Mouse (Mus musculus) neural tube, embryonic 14.5 days (tissue): ENCODE data around the gene Sh3d21. TPM values are rescaled to one million over a fixed set of nuclear protein-coding genes. Genes with fewer than 3 reads are reported as not detected.
A peak's percentile ranks its signal among the peaks of the same experiment; 100 is the strongest.

Source experiments
- ATAC-seq: fragments of 200-750 bp; cut with Nextera tagmentation; 2 replicates; pipeline ENCODE4 v1.8.0; 2017; ENCODE audit warnings: low read depth, mild to moderate bottlenecking, moderate TSS enrichment, moderate library complexity
- H3K27ac ChIP-seq: fragments of 300-500 bp; sonication (generic); 2 replicates; pipeline ENCODE4 v1.5.1; 2014; ENCODE audit warnings: low read depth, mild to moderate bottlenecking, control low read depth, low read length, moderate library complexity, mixed read lengths
- H3K27me3 ChIP-seq: fragments of 300-500 bp; sonication (generic); 2 replicates; pipeline ENCODE4 v1.6.1; 2014; ENCODE audit warnings: low read length; ENCODE audit not compliant: control insufficient read depth, insufficient read depth
- H3K36me3 ChIP-seq: fragments of 300-500 bp; sonication (generic); 2 replicates; pipeline ENCODE4 v1.6.1; 2014; ENCODE audit warnings: low read length, mixed read lengths; ENCODE audit not compliant: control insufficient read depth, insufficient read depth
- H3K4me1 ChIP-seq: fragments of 300-500 bp; sonication (generic); 2 replicates; pipeline ENCODE4 v1.6.1; 2014; ENCODE audit warnings: low read length; ENCODE audit not compliant: control insufficient read depth, insufficient read depth
- H3K4me2 ChIP-seq: fragments of 300-500 bp; sonication (generic); 2 replicates; pipeline ENCODE4 v1.6.1; 2014; ENCODE audit warnings: mild to moderate bottlenecking, low read depth, low read length, control low read depth
- H3K4me3 ChIP-seq: fragments of 300-500 bp; sonication (generic); 2 replicates; pipeline ENCODE4 v1.5.1; 2014; ENCODE audit warnings: low read depth, low read length, control low read depth, mixed read lengths
- H3K9ac ChIP-seq: fragments of 300-500 bp; sonication (generic); replicated peaks from 2 replicates; pipeline ENCODE4 v1.6.1; 2014; ENCODE audit warnings: low read depth, mild to moderate bottlenecking, control low read depth, low read length, mixed read lengths
- H3K9me3 ChIP-seq: fragments of 300-500 bp; sonication (generic); 2 replicates; pipeline ENCODE4 v1.6.1; 2016; ENCODE audit warnings: low read length; ENCODE audit not compliant: control insufficient read depth
- WGBS: fragments of 180-500 bp; shearing (Covaris S2); extraction: QIAGEN DNeasy Blood & Tissue Kit; methylation state at CpG from one replicate; pipeline ENCODE4 v1.1.7; 2014; 5-methylcytosine and 5-hydroxymethylcytosine counted together
- polyA plus RNA-seq: library from polyadenylated mRNA; unstranded; fragments of >200 nt; fragmentation: Nextera tagmentation; extraction: Ambion mirVana; gene quantifications from 2 replicates; pipeline ENCODE4 v1.2.1, GENCODE M21; 2014

Gene Sh3d21
- polyA plus RNA-seq, result 0.67 and 1.5 TPM in 2 replicates

DNA sequence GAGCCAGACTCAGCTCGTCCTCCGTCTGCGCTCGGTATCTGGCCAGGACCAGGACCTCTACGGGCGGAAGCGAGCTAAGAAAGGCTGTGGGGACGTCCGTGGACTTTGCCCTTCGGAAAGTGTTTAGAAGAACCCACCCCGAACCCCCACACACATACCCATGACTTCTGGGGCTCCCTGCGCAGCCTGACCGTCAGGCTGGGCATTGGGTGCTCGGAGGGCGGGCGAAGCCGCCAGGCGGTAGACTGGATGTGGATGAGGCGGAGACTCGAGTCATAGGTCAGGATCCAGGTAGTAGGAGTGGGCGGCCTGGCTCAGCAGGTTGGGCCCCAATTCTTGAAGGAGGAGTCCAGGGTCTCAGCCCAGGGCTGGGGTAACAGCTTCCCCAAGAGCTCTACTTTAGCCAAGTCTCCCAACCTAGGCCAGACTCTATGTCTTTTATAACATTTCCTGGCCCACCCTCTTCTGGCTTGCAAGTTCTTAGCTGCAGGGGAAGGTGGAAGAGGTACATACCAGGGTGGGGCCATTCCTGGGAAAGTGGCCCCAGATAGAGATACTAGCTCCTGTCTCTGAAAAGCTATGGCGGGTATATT, at the start of gene Sh3d21:
TSS of gene Sh3d21 (minus strand) at position 425 of the 593 bp plus-strand sequence.
- peak within 1 kb of the TSS; percentile 50 for H3K9ac ChIP-seq
- H3K9me3 ChIP-seq, result no peaks in the 10 kb centered on the region
- H3K27me3 ChIP-seq, result no peaks in the 10 kb centered on the region
- H3K4me1 ChIP-seq, result no peaks in the 10 kb centered on the region
- H3K4me2 ChIP-seq, result peak within 1 kb of the TSS; percentile 89
- H3K4me3 ChIP-seq, result peak within 1 kb of the TSS; percentile 39
- 7% methylated on average over 22 of the region's 22 CpGs for WGBS
- ATAC-seq, result peak; percentile 10
- no peak within 1 kb of the TSS for H3K27ac ChIP-seq
- peaks cover 16% of the 10 kb centered on the region for H3K36me3 ChIP-seq

DNA sequence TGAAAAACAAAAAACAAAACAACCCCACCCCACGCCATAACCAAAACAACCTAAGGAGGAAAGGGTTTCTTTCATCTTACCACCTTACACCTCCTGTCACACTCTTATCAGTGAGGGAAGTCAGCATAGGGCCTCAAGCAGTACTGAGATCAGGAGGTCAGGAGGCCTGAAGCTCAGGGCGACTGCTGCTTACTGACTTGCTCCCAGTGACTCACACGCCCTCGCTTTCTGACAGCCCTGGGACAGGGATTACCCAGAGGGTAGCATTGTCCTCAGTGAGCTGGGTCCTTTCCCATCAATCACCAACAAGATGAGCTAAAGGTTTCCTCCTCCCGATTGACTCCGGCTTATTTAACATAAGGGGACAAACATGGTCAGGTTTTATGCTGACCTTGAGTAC, 43.8 kb upstream of the Sh3d21 start:
- no peak for ATAC-seq
- 69% methylated on average over 6 of the region's 6 CpGs for WGBS
- Histone ChIP-seq H3K4me1 (no peaks in the 10 kb centered on the region), H3K4me2 (no peak overlapping the region), H3K4me3 (no peak overlapping the region), H3K9me3 (no peaks in the 10 kb centered on the region), H3K27me3 (no peaks in the 10 kb centered on the region), H3K27ac (no peak overlapping the region), H3K9ac (no peak overlapping the region), H3K36me3 (no peaks in the 10 kb centered on the region)

DNA sequence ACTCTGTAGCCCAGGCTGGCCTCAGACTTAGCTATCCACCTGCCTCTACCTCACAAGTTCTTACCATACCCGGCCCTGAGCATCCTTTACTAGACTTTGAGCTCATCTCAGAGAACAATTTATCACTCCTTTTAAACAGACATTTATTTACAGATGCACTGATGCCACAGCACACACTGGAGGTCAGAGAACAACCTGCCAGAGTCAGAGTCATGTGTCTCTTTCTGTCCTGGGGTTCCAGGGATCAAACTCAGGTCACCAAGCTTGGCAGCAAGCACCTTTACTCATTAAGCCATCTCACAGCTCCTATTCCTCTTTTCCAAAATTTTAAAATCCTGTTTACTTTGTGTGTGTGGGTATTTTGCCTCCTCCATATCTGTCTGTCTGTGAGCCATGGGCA, 42.1 kb upstream of the Sh3d21 start:
- ATAC-seq, result no peak
- Histone ChIP-seq H3K9me3 (no peaks in the 10 kb centered on the region), H3K4me2 (no peak overlapping the region), H3K4me3 (no peak overlapping the region), H3K9ac (no peak overlapping the region), H3K36me3 (no peaks in the 10 kb centered on the region), H3K27ac (no peak overlapping the region), H3K4me1 (peaks cover 9% of the 10 kb centered on the region), H3K27me3 (no peaks in the 10 kb centered on the region)
- WGBS, result 76% methylated on average over 1 of the region's 1 CpGs

DNA sequence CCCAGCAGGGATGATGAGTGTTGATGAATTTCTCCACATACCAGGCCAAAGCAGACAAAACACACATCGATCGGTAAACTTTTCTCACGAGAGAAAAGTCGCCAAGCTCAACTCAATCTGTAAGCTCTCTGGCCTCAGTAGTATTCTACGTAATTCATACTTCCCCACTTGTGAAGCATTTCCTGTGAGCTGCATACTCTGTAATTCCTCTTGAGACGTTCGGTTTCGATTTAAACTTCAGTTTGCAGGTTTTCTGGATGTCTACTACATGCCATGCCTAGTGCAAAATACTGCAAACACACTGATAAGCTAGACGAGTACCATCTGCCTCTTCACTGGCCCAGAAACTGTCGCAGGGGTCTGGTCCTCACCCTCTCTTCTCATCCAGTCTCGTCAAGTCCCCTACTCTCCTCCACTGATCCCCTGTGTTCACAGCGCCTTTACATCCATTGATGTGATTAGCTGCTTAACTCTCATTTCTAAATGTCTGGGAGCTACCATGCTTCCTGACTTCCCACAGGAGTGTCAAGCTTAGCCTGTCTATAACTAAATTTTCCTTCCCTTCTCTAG, 41.5 kb upstream of the Sh3d21 start:
- no peak overlapping the region for H3K9ac ChIP-seq
- no peaks in the 10 kb centered on the region for H3K9me3 ChIP-seq
- peaks cover 13% of the 10 kb centered on the region for H3K4me1 ChIP-seq
- no peak for ATAC-seq
- H3K27ac ChIP-seq, result no peak overlapping the region
- H3K4me2 ChIP-seq, result no peak overlapping the region
- no peaks in the 10 kb centered on the region for H3K27me3 ChIP-seq
- 86% methylated on average over 12 of the region's 12 CpGs for WGBS
- no peak overlapping the region for H3K4me3 ChIP-seq
- no peaks in the 10 kb centered on the region for H3K36me3 ChIP-seq

DNA sequence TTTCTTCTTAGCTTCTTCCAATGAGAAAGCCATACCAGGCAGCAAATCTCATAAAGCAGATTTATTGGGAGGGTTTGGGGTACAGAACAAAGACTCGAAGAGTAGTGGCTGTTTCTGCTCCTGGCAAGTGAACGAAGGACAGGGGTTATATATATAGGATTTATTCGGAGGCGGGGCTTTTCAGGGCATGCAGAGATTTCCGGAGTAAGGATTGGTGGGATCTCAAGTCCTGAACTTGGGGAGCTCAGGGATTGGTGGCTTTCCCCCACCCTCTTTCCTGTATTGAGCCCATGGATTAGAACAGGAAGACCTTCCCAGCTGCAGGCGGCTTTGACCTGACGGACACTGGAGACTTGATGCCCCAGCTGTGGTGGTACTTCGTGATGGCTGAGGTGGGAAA, 40.7 kb upstream of the Sh3d21 start:
- ATAC-seq, result no peak
- Histone ChIP-seq H3K4me2 (no peak overlapping the region), H3K4me3 (no peak overlapping the region), H3K27me3 (no peaks in the 10 kb centered on the region), H3K9me3 (no peaks in the 10 kb centered on the region), H3K4me1 (peaks cover 19% of the 10 kb centered on the region), H3K9ac (no peak overlapping the region), H3K36me3 (no peaks in the 10 kb centered on the region), H3K27ac (no peak overlapping the region)
- 83% methylated on average over 8 of the region's 8 CpGs for WGBS

DNA sequence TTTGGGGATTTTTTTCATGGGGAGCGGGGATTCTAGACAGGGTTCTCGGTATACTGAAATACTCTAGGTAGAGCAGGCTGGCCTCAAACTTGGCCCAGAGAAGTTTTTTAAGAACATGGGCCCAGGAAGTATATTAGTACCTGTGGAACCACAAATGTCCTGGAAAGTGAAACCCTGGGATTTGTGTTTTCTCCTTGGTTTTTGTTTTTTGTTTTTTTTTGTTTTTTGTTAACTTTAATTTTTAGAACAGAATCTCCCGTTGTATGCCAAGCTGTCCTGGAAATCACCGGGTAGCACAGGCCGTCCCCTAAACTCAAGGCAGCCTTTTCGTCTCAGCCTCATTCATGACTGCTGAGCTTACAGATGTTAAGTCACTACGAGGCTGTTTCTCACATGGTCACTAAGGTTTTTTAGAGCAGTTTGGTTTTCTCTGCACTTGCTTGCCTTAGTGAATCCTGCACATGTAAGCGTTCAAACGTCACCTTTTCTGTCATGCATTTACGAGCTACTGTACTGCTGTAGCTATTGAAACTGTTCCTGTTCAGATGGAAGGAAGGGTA, 40.1 kb upstream of the Sh3d21 start:
- Histone ChIP-seq H3K9ac (peak overlapping the region; percentile 76), H3K27me3 (no peaks in the 10 kb centered on the region), H3K9me3 (no peaks in the 10 kb centered on the region), H3K4me1 (peaks cover 19% of the 10 kb centered on the region), H3K4me2 (peak overlapping the region; percentile 57), H3K36me3 (no peaks in the 10 kb centered on the region), H3K4me3 (peak overlapping the region; percentile 76), H3K27ac (peak overlapping the region; percentile 92)
- ATAC-seq, result no peak
- WGBS, result 73% methylated on average over 10 of the region's 10 CpGs

DNA sequence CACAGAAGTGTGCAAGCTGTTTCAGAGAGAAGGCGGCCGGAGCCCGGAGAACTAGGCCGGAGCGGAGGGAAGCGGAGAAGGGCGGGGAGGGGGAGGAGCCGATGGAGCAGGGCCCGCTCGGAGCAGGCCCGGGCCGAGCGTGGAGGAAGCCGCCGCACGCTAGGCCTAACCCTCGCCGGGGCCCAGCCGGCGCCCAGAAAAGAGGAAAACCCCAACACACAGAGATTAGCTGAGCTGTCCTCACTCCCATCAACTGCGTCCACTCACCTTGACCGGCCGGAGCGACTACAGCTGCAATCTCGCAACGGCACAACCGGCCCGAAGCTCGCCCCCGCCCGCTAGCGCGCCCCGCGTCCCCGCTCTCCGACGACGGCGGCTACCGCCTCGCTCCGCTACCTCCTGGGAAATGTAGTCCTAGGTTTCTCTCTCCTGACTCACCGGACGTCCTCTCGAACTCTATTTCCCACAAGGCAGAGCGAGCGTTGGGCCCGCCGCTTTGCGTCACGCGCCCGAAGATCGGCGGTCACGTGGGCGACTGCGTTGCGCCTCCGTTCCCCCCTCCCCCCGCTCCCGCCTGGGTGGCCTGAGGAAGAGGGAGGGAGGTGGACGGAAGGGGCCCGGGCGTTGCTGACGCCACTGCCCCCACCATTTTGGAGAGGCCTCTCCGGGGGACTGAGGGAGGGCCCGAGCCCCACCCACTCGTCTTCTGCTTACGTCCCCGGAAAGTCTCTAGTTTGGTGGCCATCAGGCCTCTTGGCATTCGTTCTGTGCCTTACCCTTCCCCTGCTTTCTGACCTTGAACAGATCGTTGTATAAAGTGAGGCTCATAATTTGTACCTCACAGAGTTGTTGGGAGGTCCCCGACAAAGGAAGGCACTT, 39.3 kb upstream of the Sh3d21 start, which contains the start of gene Thrap3:
TSS of gene Thrap3 (minus strand) at position 458 of the 879 bp plus-strand sequence.
- H3K4me3 ChIP-seq, result peak within 1 kb of the TSS; percentile 76
- H3K36me3 ChIP-seq, result no peaks in the 10 kb centered on the region
- under 1% methylated on average over 59 of the region's 75 CpGs for WGBS
- no peaks in the 10 kb centered on the region for H3K27me3 ChIP-seq
- H3K27ac ChIP-seq, result peak within 1 kb of the TSS; percentile 92
- H3K4me2 ChIP-seq, result peak within 1 kb of the TSS; percentile 68
- no peaks in the 10 kb centered on the region for H3K9me3 ChIP-seq
- peaks cover 19% of the 10 kb centered on the region for H3K4me1 ChIP-seq
- H3K9ac ChIP-seq, result peak within 1 kb of the TSS; percentile 76
- ATAC-seq, result peak; percentile 99

DNA sequence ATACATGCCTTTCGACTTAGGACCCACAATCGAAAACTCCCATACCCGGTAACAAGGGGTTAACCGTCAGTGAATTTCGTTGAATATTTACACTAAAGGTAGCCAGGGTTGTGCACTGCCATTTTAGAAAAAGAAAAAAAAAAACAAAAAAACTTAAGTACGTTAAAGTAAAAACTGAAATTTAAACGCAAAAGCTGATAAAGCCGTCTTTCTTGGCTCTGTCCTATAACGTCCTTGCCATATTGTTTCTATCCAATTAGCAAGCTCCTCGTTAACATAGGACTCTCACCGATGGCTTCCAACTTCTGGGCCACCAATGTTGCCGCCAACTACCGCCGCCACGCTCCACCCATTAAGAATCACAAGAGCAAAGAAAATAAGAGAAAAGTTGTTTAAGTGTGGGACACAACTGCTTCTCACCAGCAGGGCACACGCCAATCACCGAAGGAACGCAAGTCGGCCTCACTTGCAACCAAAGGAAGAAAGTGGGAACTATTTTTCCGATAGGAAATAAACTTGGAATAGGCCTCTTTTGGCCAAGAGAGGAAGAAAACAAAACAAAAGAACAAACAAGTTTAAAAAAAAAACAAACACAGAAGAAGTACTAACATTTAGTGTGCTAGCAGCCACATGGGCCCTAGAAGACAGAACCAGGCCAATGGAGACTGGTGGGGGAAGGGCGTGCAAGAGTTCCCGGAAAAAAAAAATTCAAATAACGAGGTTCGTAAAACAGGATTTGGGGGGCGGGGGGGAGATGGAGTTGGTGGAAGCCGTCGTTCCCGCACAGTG, 38.4 kb upstream of the Sh3d21 start:
- peak overlapping the region; percentile 76 for H3K4me3 ChIP-seq
- H3K9me3 ChIP-seq, result no peaks in the 10 kb centered on the region
- H3K4me2 ChIP-seq, result peak overlapping the region; percentile 68
- peaks cover 19% of the 10 kb centered on the region for H3K4me1 ChIP-seq
- WGBS, result under 1% methylated on average over 28 of the region's 28 CpGs
- H3K27me3 ChIP-seq, result no peaks in the 10 kb centered on the region
- no peaks in the 10 kb centered on the region for H3K36me3 ChIP-seq
- ATAC-seq, result no peak
- peak overlapping the region; percentile 92 for H3K27ac ChIP-seq
- H3K9ac ChIP-seq, result peak overlapping the region; percentile 76
